Mouse (Mus musculus) midbrain, postnatal 0 days (tissue): ENCODE measurements at regions not wholly inside any gene's neighbourhood (a gene's known extent, or its start where the extent isn't known, plus 50 kb on each side); places are given as distances from the start of the nearest gene placed in this dataset.

Experiments used
- ATAC-seq: fragments of 200-750 bp; cut with Nextera tagmentation; 2 replicates; pipeline ENCODE4 v1.8.0; 2017; ENCODE audit warnings: moderate number of reproducible peaks, mild to moderate bottlenecking, moderate TSS enrichment, moderate library complexity; ENCODE audit not compliant: low FRiP score
- DNase-seq: peaks from one replicate; pipeline ENCODE4 v3.0.0-alpha.2; 2015; ENCODE audit warnings: low spot score
- H3K27ac ChIP-seq: fragments of 300-500 bp; sonication (generic); 2 replicates; pipeline ENCODE4 v1.5.1; 2014; ENCODE audit warnings: low read depth, mild to moderate bottlenecking, low read length, mixed read lengths
- H3K27me3 ChIP-seq: fragments of 300-500 bp; sonication (generic); 2 replicates; pipeline ENCODE4 v1.6.1; 2014; ENCODE audit warnings: low read length, control low read depth, mixed read lengths; ENCODE audit not compliant: insufficient read depth
- H3K36me3 ChIP-seq: fragments of 300-500 bp; sonication (generic); 2 replicates; pipeline ENCODE4 v1.6.1; 2014; ENCODE audit warnings: low read length, control low read depth, mixed read lengths; ENCODE audit not compliant: insufficient read depth
- H3K4me1 ChIP-seq: fragments of 300-500 bp; sonication (generic); 2 replicates; pipeline ENCODE4 v1.6.1; 2014; ENCODE audit warnings: mild to moderate bottlenecking, control low read depth, antibody characterized with exemption, low read length, mixed read lengths; ENCODE audit not compliant: insufficient read depth
- H3K4me2 ChIP-seq: fragments of 300-500 bp; sonication (generic); 2 replicates; pipeline ENCODE4 v1.6.1; 2014; ENCODE audit warnings: low read depth, mild to moderate bottlenecking, low read length, mixed read lengths; ENCODE audit not compliant: poor library complexity, severe bottlenecking
- H3K4me3 ChIP-seq: fragments of 300-500 bp; sonication (generic); 2 replicates; pipeline ENCODE4 v1.5.1; 2014; ENCODE audit warnings: low read depth, mild to moderate bottlenecking, low read length, moderate library complexity
- H3K9ac ChIP-seq: fragments of 300-500 bp; sonication (generic); replicated peaks from 2 replicates; pipeline ENCODE4 v1.6.1; 2014; ENCODE audit warnings: mild to moderate bottlenecking, low read length, moderate library complexity, mixed read lengths; ENCODE audit not compliant: poor library complexity, severe bottlenecking
- H3K9me3 ChIP-seq: fragments of 300-500 bp; sonication (generic); 2 replicates; pipeline ENCODE4 v1.6.1; 2016; ENCODE audit warnings: low read length, control low read depth
- CTCF ChIP-seq: IDR thresholded peaks from 2 replicates; pipeline ENCODE4 v1.5.1; 2016; ENCODE audit warnings: antibody characterized with exemption, mild to moderate bottlenecking
- WGBS: fragments of 180-500 bp; shearing (Covaris S2); extraction: QIAGEN DNeasy Blood & Tissue Kit; methylation state at CpG from one replicate; pipeline ENCODE4 v1.1.7; 2014; 5-methylcytosine and 5-hydroxymethylcytosine counted together

GRCm38 (mm10) chr6:51060848-51061535 is 371.5 kb upstream of the Nfe2l3 start:
- H3K27ac ChIP-seq, result no peak overlapping the region
- no peaks in the 10 kb centered on the region for H3K27me3 ChIP-seq
- no peak for DNase-seq
- H3K9me3 ChIP-seq, result no peaks in the 10 kb centered on the region
- no peak overlapping the region for H3K4me3 ChIP-seq
- no peak overlapping the region for H3K9ac ChIP-seq
- H3K4me2 ChIP-seq, result no peak overlapping the region
- no peak for ATAC-seq
- no peaks in the 10 kb centered on the region for H3K36me3 ChIP-seq
- no peaks in the 10 kb centered on the region for H3K4me1 ChIP-seq
- no peak for TF ChIP-seq CTCF
- WGBS, result 54% methylated on average over 17 of the region's 17 CpGs

- no peak overlapping the region for H3K9ac ChIP-seq
- 76% methylated on average over 6 of the region's 6 CpGs for WGBS
- ATAC-seq (no peak), DNase-seq (no peak)
- H3K27ac ChIP-seq, result no peak overlapping the region
- no peak overlapping the region for H3K4me2 ChIP-seq
- no peak for TF ChIP-seq CTCF
- H3K36me3 ChIP-seq, result no peaks in the 10 kb centered on the region
- H3K4me1 ChIP-seq, result no peaks in the 10 kb centered on the region
- H3K9me3 ChIP-seq, result no peaks in the 10 kb centered on the region
- no peaks in the 10 kb centered on the region for H3K27me3 ChIP-seq
- H3K4me3 ChIP-seq, result no peak overlapping the region
Observed at GRCm38 (mm10) chr6:51065156-51065555, 367.3 kb upstream of the Nfe2l3 start.

DNA sequence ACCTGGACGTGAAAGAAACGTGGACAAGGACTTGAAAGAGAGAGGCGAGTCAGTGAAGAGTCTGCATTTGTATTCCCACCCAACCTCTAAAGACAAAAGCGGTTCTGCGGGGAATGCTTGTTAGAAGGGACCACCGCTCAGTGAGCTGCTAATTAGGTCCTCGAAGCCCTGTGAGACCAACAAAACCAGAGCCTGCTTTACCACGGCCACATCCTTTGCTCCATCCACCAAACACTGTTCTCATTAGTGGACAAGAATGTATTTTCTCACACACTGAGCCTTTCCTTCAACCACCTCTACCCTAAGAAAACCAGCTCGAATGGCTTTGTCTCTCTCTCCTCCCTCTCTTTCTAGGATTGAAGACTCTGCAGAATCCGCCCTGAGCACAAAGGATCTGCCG is 365.1 kb upstream of the Nfe2l3 start:
- Histone ChIP-seq H3K9me3 (no peaks in the 10 kb centered on the region), H3K4me3 (no peak overlapping the region)

DNA sequence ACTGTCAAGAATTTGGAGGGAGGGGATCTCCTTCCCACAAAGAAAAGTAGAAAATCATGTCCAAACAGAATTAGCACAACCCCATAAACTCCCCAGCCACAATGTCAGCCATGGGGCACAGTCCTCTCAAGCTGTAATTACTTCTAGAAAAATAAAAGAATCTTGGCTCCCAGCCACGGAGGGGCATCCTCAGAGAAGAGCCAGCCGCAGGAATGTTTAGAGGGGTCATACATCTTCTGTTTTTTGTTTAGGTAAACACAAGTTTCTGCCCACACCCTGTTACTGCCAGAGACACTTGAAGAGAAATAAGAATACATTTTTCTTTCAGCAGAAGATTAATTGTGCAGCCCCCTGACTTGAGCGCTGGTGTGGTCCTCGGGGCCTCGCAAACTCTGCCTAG is 362.5 kb upstream of the Nfe2l3 start:
- Histone ChIP-seq H3K4me3 (no peak overlapping the region), H3K27ac (no peak overlapping the region), H3K4me2 (no peak overlapping the region), H3K9me3 (no peaks in the 10 kb centered on the region), H3K4me1 (no peaks in the 10 kb centered on the region), H3K9ac (no peak overlapping the region), H3K36me3 (no peaks in the 10 kb centered on the region), H3K27me3 (no peaks in the 10 kb centered on the region)
- no peak for TF ChIP-seq CTCF
- 50% methylated on average over 5 of the region's 5 CpGs for WGBS
- ATAC-seq (no peak), DNase-seq (no peak)

More for the DNA sequence above, 365.1 kb upstream of the Nfe2l3 start:
- 62% methylated on average over 11 of the region's 11 CpGs for WGBS
- no peak for TF ChIP-seq CTCF
- no peak for DNase-seq
- Histone ChIP-seq H3K36me3 (no peaks in the 10 kb centered on the region), H3K9ac (no peak overlapping the region), H3K27ac (no peak overlapping the region), H3K27me3 (no peaks in the 10 kb centered on the region), H3K4me1 (no peaks in the 10 kb centered on the region), H3K4me2 (no peak overlapping the region)
- ATAC-seq, result no peak

DNA sequence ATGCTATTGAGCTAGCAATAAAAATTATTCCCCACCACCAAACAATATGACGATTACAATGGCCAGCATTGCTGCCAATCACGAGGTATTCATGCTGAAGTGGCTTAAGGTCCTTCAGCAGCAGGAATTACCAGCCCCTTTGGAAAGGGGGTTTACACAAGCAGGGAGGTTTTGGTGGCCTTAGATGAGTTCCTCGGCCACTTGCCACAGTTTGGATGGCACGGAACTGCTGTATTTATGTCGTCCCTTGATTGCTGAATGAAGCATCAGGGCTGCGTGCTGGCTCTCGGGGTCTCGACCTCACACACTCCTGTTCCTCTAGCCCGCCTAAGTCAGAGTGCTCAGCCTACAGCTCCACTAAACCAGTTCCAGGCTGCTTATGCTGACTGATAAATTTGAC is 361.2 kb upstream of the Nfe2l3 start:
- no peak for DNase-seq
- WGBS, result 27% methylated on average over 9 of the region's 9 CpGs
- ATAC-seq, result no peak
- Histone ChIP-seq H3K27me3 (no peaks in the 10 kb centered on the region), H3K36me3 (no peaks in the 10 kb centered on the region), H3K4me1 (no peaks in the 10 kb centered on the region), H3K9ac (no peak overlapping the region), H3K4me3 (no peak overlapping the region), H3K27ac (no peak overlapping the region), H3K9me3 (no peaks in the 10 kb centered on the region), H3K4me2 (no peak overlapping the region)
- no peak for TF ChIP-seq CTCF

DNA sequence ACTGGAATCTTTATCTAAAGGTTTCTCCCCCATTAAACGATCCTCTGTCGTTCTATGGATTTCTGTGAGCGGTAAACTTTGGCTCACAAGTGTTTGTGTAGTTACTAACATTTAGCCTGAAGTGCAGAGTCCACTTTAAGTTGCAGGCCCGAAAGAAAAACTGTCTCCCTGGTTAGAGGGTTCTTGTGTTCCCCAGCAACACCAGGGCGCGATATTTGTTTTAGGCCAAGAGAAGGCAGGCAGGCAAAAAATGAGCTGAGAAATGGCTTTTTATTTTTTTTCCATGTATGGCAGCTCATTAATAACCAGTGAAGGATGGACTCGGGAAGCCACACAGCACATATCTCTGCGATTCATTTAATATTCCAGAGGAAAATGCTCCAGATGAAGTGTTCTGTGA is 357.4 kb upstream of the Nfe2l3 start:
- Histone ChIP-seq H3K27ac (no peak overlapping the region), H3K4me2 (no peak overlapping the region), H3K4me1 (peaks cover 3% of the 10 kb centered on the region; the same call in 1 of the 2 replicates), H3K4me3 (no peak overlapping the region), H3K27me3 (no peaks in the 10 kb centered on the region), H3K9ac (no peak overlapping the region), H3K36me3 (no peaks in the 10 kb centered on the region), H3K9me3 (no peaks in the 10 kb centered on the region)
- DNase-seq, result no peak
- whole genome bisulfite sequencing, result 76% methylated on average over 8 of the region's 8 CpGs
- ATAC-seq, result no peak
- TF ChIP-seq CTCF, result no peak
